ENCODE assay signal across 14 mouse cellular contexts in genomic region chr12:52361198-52361597, GRCm38 (mm10).
A peak's percentile ranks its signal among the peaks of the same experiment; 100 is the strongest.
DNase-seq lines count a peak whose midpoint lies in the region; ATAC-seq and TF ChIP-seq lines count a peak whose summit lies in the region.
"Had no signal": no experiment of that assay in that cellular context is flagged by ENCODE, and none has a peak within 500 bp of the region (broad histone marks: within the 10 kb centered on the region; RNA-seq: fewer than 3 reads in every experiment).

No protein-coding gene starts in this region.

- H3K4me3 ChIP-seq in forebrain, embryonic 14.5 days (ENCODE audit: low read depth, low read length), result no peak overlapping the region
- no peak overlapping the region for H3K4me3 ChIP-seq in forebrain, postnatal 0 days (ENCODE audit: low read depth, low read length)
- H3K4me3 ChIP-seq: heart, embryonic 10.5 days; myocyte had no signal

- H3K27me3 ChIP-seq in forebrain, embryonic 14.5 days (replicated peaks; ENCODE audit: control insufficient read depth, insufficient read depth, low read length), result no peaks in the 10 kb centered on the region
- H3K27me3 ChIP-seq in forebrain, postnatal 0 days (ENCODE audit: insufficient read depth, low read length), result no peaks in the 10 kb centered on the region

- no peaks in the 10 kb centered on the region for H3K9me3 ChIP-seq in forebrain, embryonic 14.5 days (replicated peaks; ENCODE audit: control insufficient read depth, low read length)
- H3K9me3 ChIP-seq in forebrain, postnatal 0 days (ENCODE audit: low read length), result no peaks in the 10 kb centered on the region
- H3K9me3 ChIP-seq: heart, embryonic 10.5 days had no signal

- no peak overlapping the region for H3K4me2 ChIP-seq in forebrain, embryonic 14.5 days (ENCODE audit: low read length)
- H3K4me2 ChIP-seq in forebrain, postnatal 0 days (ENCODE audit: low read depth), result no peak overlapping the region

- no peak overlapping the region for H3K9ac ChIP-seq in forebrain, embryonic 14.5 days (ENCODE audit: low read length)
- H3K9ac ChIP-seq in forebrain, postnatal 0 days, result no peak overlapping the region

- no peak for TF ChIP-seq CTCF in forebrain, postnatal 0 days (IDR thresholded peaks at IDR 0.05; ENCODE audit: low read depth)

- H3K4me1 ChIP-seq in forebrain, embryonic 14.5 days (ENCODE audit: control insufficient read depth, insufficient read depth, low read length), result peaks cover 6% of the 10 kb centered on the region; the same call in 1 of the 2 replicates
- no peaks in the 10 kb centered on the region for H3K4me1 ChIP-seq in forebrain, postnatal 0 days (ENCODE audit: insufficient read depth)
- H3K4me1 ChIP-seq: heart, embryonic 10.5 days had no signal

- 0 out of 2 replicates have a peak, but pooled peaks have one; percentile 46 for ATAC-seq in forebrain, embryonic 14.5 days
- no peak for ATAC-seq in forebrain, postnatal 0 days
- no peak for ATAC-seq in megakaryocyte progenitor cell, adult 5-6 weeks (replicated peaks; ENCODE audit: poor library complexity)
- ATAC-seq: intestine, embryonic 16.5 days had no signal

- H3K27ac ChIP-seq in forebrain, embryonic 14.5 days (ENCODE audit: low read depth, low read length), result no peak overlapping the region
- H3K27ac ChIP-seq in forebrain, postnatal 0 days (ENCODE audit: low read depth, low read length), result no peak overlapping the region
- H3K27ac ChIP-seq: heart, embryonic 10.5 days; macrophage had no signal

- no peaks in the 10 kb centered on the region for H3K36me3 ChIP-seq in forebrain, embryonic 14.5 days (ENCODE audit: control insufficient read depth, insufficient read depth, low read length)
- no peaks in the 10 kb centered on the region for H3K36me3 ChIP-seq in forebrain, postnatal 0 days (ENCODE audit: insufficient read depth)
- H3K36me3 ChIP-seq: heart, embryonic 10.5 days had no signal

- peak; percentile 28 for DNase-seq in forebrain, embryonic 14.5 days (ENCODE audit: low spot score)
- DNase-seq in forebrain, postnatal 0 days, result no peak
- DNase-seq in layer of hippocampus, adult 11-12 months (ENCODE audit: low spot score), result peak; percentile 24
- no peak for DNase-seq in layer of hippocampus, adult 8-10 months (ENCODE audit: low spot score in 2 of 2)
- peak; percentile 85 for DNase-seq in brain, adult 2 months (ENCODE audit: low read depth, low spot score)
- peak; percentile 26 for DNase-seq in lung, postnatal 14 days
- DNase-seq in frontal cortex, postnatal 25 days (ENCODE audit: low spot score in 2 of 2), result no peak
- DNase-seq: cerebellum, adult 8-10 months; kidney, postnatal 36 days had no signal

- 15% methylated on average over 6 of the region's 6 CpGs for WGBS in forebrain, embryonic 14.5 days
- 15% methylated on average over 6 of the region's 6 CpGs for WGBS in forebrain, postnatal 0 days

Comparison
In these comparisons a context has a peak if more than half of its experiments do, and no peak if none do; other contexts are left out.
1. DNase-seq: peak in forebrain, embryonic 14.5 days (single experiment), layer of hippocampus, adult 11-12 months (single experiment), brain, adult 2 months (single experiment) and lung, postnatal 14 days (single experiment); none in forebrain, postnatal 0 days (single experiment), layer of hippocampus, adult 8-10 months (0 of 2) and frontal cortex, postnatal 25 days (0 of 2).